Mouse (Mus musculus): ENCODE data around the gene Hsd17b3. TPM values are rescaled to one million over a fixed set of nuclear protein-coding genes. Genes with fewer than 3 reads are reported as not detected.
"Not testable (repeated sequence)": the region's sequence is repeated elsewhere in the genome, so short reads cannot be mapped to it uniquely, and the experiment has no call there.

Gene Hsd17b3
- polyA plus RNA-seq, 1 experiment = 0.25 TPM

GRCm38 (mm10) chr13:64081012-64081919 lies 7.8 kb downstream of the Hsd17b3 start:
- peak; percentile 82 for DNase-seq (ENCODE audit: low read depth)
- no peak for TF ChIP-seq POLR2A (IDR thresholded peaks at IDR 0.05; ENCODE audit: borderline replicate concordance, extremely low read depth, insufficient read depth, insufficient read length, poor library complexity, severe bottlenecking)
- TF ChIP-seq CTCF (IDR thresholded peaks at IDR 0.05; ENCODE audit: borderline replicate concordance, extremely low read depth, insufficient read depth, insufficient read length) = no peak

GRCm38 (mm10) chr13:64077591-64077990 lies 11.4 kb downstream of the Hsd17b3 start:
- TF ChIP-seq CTCF (IDR thresholded peaks at IDR 0.05; ENCODE audit: borderline replicate concordance, extremely low read depth, insufficient read depth, insufficient read length) = no peak
- TF ChIP-seq POLR2A (IDR thresholded peaks at IDR 0.05; ENCODE audit: borderline replicate concordance, extremely low read depth, insufficient read depth, insufficient read length, poor library complexity, severe bottlenecking) = no peak
- DNase-seq (ENCODE audit: low read depth) = no peak

- no peak for DNase-seq (ENCODE audit: low read depth)
- TF ChIP-seq POLR2A (IDR thresholded peaks at IDR 0.05; ENCODE audit: borderline replicate concordance, extremely low read depth, insufficient read depth, insufficient read length, poor library complexity, severe bottlenecking) = no peak
- no peak for TF ChIP-seq CTCF (IDR thresholded peaks at IDR 0.05; ENCODE audit: borderline replicate concordance, extremely low read depth, insufficient read depth, insufficient read length)
Measured at GRCm38 (mm10) chr13:64076074-64076473, 13.0 kb downstream of the Hsd17b3 start.

GRCm38 (mm10) chr13:64066653-64067052 lies 22.4 kb downstream of the Hsd17b3 start:
- TF ChIP-seq POLR2A (IDR thresholded peaks at IDR 0.05; ENCODE audit: borderline replicate concordance, extremely low read depth, insufficient read depth, insufficient read length, poor library complexity, severe bottlenecking) = no peak
- no peak for TF ChIP-seq CTCF (IDR thresholded peaks at IDR 0.05; ENCODE audit: borderline replicate concordance, extremely low read depth, insufficient read depth, insufficient read length)
- no peak for DNase-seq (ENCODE audit: low read depth)

GRCm38 (mm10) chr13:64064276-64064675 lies 24.8 kb downstream of the Hsd17b3 start:
- no peak for DNase-seq (ENCODE audit: low read depth)
- TF ChIP-seq CTCF (IDR thresholded peaks at IDR 0.05; ENCODE audit: borderline replicate concordance, extremely low read depth, insufficient read depth, insufficient read length) = no peak
- TF ChIP-seq POLR2A (IDR thresholded peaks at IDR 0.05; ENCODE audit: borderline replicate concordance, extremely low read depth, insufficient read depth, insufficient read length, poor library complexity, severe bottlenecking) = no peak

- TF ChIP-seq CTCF (IDR thresholded peaks at IDR 0.05; ENCODE audit: borderline replicate concordance, extremely low read depth, insufficient read depth, insufficient read length) = no peak
- no peak for TF ChIP-seq POLR2A (IDR thresholded peaks at IDR 0.05; ENCODE audit: borderline replicate concordance, extremely low read depth, insufficient read depth, insufficient read length, poor library complexity, severe bottlenecking)
- peak; percentile 1 for DNase-seq (ENCODE audit: low read depth)
Measured at GRCm38 (mm10) chr13:64060935-64061506, 28.0 kb downstream of the Hsd17b3 start.

- TF ChIP-seq POLR2A (IDR thresholded peaks at IDR 0.05; ENCODE audit: borderline replicate concordance, extremely low read depth, insufficient read depth, insufficient read length, poor library complexity, severe bottlenecking) = no peak
- TF ChIP-seq CTCF (IDR thresholded peaks at IDR 0.05; ENCODE audit: borderline replicate concordance, extremely low read depth, insufficient read depth, insufficient read length) = no peak
- peak; percentile 4 for DNase-seq (ENCODE audit: low read depth)
Measured at GRCm38 (mm10) chr13:64053959-64054358, 35.1 kb downstream of the Hsd17b3 start.

- not testable (repeated sequence) for DNase-seq (ENCODE audit: low read depth)
Measured at GRCm38 (mm10) chr13:64052281-64052680, 36.7 kb downstream of the Hsd17b3 start.

GRCm38 (mm10) chr13:64050895-64051294 lies 38.1 kb downstream of the Hsd17b3 start:
- TF ChIP-seq POLR2A (IDR thresholded peaks at IDR 0.05; ENCODE audit: borderline replicate concordance, extremely low read depth, insufficient read depth, insufficient read length, poor library complexity, severe bottlenecking) = no peak
- TF ChIP-seq CTCF (IDR thresholded peaks at IDR 0.05; ENCODE audit: borderline replicate concordance, extremely low read depth, insufficient read depth, insufficient read length) = peak; percentile 33; the same call in 1 of the 2 replicates

GRCm38 (mm10) chr13:64049535-64049934 lies 39.5 kb downstream of the Hsd17b3 start:
- DNase-seq (ENCODE audit: low read depth) = no peak
- TF ChIP-seq POLR2A (IDR thresholded peaks at IDR 0.05; ENCODE audit: borderline replicate concordance, extremely low read depth, insufficient read depth, insufficient read length, poor library complexity, severe bottlenecking) (no peak), CTCF (IDR thresholded peaks at IDR 0.05; ENCODE audit: borderline replicate concordance, extremely low read depth, insufficient read depth, insufficient read length) (no peak)

More at GRCm38 (mm10) chr13:64050895-64051294, 38.1 kb downstream of the Hsd17b3 start:
- DNase-seq (ENCODE audit: low read depth) = peak; percentile 18

GRCm38 (mm10) chr13:64048467-64048866 lies 40.6 kb downstream of the Hsd17b3 start:
- TF ChIP-seq POLR2A (IDR thresholded peaks at IDR 0.05; ENCODE audit: borderline replicate concordance, extremely low read depth, insufficient read depth, insufficient read length, poor library complexity, severe bottlenecking) (no peak), CTCF (IDR thresholded peaks at IDR 0.05; ENCODE audit: borderline replicate concordance, extremely low read depth, insufficient read depth, insufficient read length) (no peak)
- DNase-seq (ENCODE audit: low read depth) = no peak

GRCm38 (mm10) chr13:64039976-64040375 lies 49.1 kb downstream of the Hsd17b3 start:
- no peak for TF ChIP-seq CTCF (IDR thresholded peaks at IDR 0.05; ENCODE audit: borderline replicate concordance, extremely low read depth, insufficient read depth, insufficient read length)
- no peak for TF ChIP-seq POLR2A (IDR thresholded peaks at IDR 0.05; ENCODE audit: borderline replicate concordance, extremely low read depth, insufficient read depth, insufficient read length, poor library complexity, severe bottlenecking)
- DNase-seq (ENCODE audit: low read depth) = no peak
